Mouse (Mus musculus) layer of hippocampus, postnatal 14 days (tissue): Measurements from ENCODE around the gene Trim61. TPM values are rescaled to one million over a fixed set of nuclear protein-coding genes. Genes with fewer than 3 reads are reported as not detected.
"Not testable (repeated sequence)": the region's sequence is repeated elsewhere in the genome, so short reads cannot be mapped to it uniquely, and the experiment has no call there.

Experiments used
- DNase-seq, 2 experiments: peaks; one replicate each; pipeline ENCODE4 v3.0.0; 2021 to 2022; ENCODE audit warnings: low spot score in 2 of 2, mixed read lengths in 1 of 2
- long read RNA-seq, 2 experiments: library from polyadenylated mRNA; stranded (forward); transcript quantifications; one replicate each; pipeline ENCODE4 v2.0.0; 2021
- total RNA-seq, 2 experiments: library from RNA; stranded (reverse); gene quantifications; 2 replicates each; pipeline ENCODE4 v1.2.3; 2021

Trim61 gene
- not detected for total RNA-seq
- long read RNA-seq, experiment 1, result 0 reads
- long read RNA-seq, experiment 2, result 0 reads

DNA sequence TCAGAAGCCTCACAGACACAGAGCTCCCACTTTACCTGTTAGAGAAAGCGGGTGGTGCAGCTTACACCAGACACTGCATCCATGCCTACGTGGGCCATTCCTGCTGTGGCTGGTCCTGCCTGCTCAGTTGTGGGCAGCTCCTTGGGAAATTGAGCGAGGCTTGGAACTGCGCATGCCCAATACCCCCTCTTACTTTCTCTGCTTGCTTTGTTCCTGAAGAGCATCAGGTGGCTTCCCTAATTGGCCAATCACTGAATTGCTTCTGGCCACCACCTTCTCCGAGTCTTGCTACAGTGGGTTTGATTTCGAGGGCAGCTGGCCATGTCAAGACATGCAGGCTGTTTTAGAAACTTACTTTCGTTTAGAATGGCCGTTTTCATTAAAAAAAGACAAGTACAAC, at the start of gene Trim61, which contains the start of gene Trim60:
TSS of gene Trim61 (minus strand) at position 101 of the 400 bp plus-strand sequence.
TSS of gene Trim60 (minus strand) at position 162 of the 400 bp plus-strand sequence.
- DNase-seq, result no peak

DNA sequence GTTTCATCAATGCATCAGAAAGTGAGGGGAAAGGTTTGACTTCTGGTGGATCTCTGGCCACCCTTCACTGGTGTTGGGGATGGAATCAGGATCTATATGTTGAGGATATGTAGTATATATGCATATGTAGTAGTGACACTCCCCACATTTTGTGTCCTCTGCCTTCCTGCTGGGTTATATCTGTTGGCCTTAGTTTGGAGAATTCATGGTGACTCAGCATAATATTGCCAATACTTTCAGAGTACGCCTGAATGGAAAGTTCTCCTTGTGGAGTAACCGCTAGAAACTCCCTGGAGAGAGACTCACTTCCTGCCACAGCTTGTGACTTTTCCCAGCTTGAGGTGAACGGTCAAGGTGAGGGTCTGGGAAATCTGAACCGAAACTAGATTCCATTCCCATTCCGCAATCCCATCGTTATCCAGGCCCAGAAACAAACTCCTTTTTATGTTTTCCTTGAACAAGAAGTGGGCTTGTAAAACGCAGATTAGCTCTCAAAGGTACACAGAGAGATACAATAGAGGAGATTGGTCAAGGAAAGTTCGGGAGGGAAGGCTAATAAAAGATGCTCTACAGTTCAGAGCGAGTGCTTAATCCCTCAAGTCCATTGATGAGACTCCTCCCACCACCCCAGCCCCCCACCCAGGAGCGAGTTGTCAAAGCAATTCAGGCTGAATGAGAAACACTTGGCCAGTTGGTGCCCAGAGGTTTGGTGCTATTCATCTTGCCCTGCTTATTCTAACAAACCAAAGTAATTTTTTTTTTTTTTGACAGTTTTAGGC, 49.6 kb upstream of the Trim61 start:
- no peak for DNase-seq

DNA sequence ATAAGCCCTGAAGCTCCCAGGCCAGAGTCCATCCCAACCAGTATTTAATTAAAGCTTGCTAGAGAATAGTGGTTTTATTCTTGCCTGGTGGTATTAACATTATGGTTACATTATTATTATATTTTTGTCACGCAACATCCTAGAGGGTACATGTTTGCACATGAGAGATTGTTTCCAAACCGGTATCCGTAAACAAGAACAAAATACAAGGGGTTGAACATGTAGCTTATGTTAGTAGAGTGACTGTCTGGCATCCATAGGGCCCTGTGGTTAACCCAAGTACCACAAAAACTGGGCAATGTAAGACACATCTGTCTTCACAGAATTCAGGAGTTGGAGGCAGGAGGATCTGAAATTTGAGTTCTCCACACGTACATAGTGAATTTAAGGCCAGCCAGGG, 48.7 kb upstream of the Trim61 start:
- DNase-seq, result no peak

DNA sequence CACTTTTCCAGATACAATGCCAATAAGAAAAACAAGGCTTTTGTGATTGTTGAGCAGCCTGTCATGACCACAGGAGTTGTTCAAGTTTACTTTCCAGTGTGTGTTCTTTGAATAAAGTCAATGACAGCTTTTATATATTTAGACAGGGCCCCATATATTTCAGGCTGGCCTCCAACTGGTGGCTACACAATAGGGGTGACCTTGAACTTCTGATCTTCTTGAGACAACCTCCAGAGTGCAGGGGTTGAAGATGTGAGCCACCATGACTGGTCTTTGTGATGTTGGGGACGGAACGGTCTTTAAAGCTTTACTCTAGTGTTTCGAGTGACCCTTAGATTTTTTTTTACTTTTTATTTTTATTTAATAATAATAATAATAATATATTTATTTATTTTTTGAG, 47.3 kb upstream of the Trim61 start:
- DNase-seq, result no peak

DNA sequence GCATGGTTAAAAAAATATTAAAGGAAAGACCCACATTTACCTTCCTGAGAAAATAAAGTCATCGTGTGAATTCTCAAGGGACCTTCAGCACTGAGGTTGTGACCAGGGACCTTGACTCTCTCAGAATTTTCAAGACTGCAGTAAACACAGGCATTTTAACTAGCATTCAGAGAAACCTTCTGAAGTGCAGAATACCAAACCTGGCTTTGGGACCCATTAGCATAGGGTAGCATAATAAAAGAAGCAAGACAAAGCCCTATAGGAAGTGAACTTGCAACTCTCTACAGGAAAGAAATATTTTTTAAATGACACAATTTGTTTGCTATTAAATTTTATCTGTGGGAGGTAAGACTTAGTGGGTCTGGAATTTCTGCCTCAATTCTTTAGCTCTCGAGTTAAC, 45.7 kb upstream of the Trim61 start:
- no peak for DNase-seq

DNA sequence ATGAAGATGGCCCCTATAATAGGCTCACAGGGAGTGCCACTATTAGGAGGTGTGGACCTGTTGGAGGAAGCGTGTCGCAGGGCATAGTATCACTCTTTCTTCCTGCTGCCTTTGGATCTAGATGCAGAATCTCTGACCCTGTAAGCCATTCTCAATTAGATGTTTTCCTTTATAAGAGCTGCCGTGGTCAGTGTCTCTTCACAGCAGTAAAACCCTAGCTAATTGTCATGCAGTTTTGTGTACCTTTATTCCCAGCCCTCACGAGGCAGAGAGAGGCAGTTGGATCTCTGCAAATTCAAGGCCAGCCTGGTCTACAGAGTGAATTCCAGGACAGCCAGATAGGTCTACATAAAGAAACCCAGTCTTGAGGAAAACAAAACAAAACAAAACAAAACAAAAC, 43.9 kb upstream of the Trim61 start:
- DNase-seq, result no peak

DNA sequence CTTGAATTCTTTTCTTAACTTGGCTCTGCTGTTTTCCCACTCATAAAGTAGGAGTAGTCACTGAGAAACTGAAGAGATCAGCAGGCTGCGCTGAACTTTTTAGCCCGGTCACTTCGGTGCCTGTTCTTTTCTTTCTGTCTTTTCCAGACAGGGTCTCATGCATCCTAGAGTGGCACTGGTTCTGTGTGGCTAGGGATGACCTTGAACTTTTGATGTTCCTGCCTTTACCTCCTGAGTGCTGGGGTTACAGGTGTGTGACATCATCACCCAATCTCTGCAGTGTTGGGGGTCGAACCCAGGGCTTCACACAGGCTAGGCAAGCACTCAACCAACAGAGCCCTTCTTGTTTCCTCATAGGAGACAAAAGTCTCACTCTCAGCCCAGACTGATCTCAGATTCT, 38.4 kb upstream of the Trim61 start:
- DNase-seq, result no peak

DNA sequence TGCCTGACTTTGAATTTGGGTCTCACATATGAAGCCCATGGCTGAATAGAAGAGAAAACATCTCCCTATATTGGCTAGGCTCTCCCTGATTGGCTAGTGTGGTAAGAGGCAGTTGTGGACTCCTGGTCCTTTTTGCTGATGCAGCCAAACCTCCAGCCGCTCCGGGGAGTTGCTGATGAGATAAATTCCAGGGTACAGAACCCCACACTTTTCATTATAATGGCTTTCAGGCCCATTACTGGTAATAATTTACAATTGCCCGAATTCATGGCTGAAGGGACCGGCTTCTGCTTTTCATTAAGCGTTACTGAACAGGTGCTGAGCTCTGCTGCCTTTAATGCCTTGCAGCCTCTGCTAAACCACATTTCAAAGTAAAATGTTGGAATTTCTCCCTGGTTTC, 35.6 kb upstream of the Trim61 start:
- no peak for DNase-seq

DNA sequence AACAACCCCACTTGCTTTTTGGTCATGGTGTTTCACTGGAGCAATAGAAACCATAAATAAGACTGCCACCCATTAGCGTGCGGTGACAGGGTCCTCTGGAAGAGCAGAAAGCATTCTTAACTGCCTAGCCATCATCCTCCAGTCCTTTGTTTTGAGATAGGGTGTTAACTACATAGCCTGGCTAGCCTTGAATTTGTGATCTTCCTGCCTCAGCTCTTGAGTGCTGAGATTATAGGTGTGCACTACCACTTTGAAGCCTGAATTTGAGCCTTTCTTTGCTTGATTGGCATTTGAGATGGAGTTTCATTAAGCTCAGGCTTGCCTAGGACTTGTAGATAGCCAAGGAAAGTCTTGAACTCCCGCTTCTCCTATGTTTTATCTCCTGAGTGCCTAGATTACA, 35.2 kb upstream of the Trim61 start:
- no peak for DNase-seq

DNA sequence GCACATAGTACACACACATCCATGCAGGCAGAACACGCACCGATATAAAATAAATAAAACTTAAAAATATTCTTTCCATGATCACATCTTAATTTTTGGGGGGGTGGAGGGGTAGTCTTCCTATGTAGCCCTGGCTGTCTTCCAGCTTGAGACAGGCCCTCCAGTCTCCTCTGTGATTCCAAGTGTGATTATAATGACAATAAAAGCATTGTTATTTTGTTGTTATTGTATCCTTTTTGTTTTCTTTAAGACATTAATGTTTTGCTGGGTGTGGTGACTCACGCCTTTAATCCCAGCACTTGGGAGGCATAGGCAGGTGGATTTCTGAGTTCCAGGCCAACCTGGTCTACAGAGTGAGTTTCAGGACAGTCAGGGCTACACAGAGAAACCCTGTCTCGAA, 29.5 kb upstream of the Trim61 start:
- no peak for DNase-seq

DNA sequence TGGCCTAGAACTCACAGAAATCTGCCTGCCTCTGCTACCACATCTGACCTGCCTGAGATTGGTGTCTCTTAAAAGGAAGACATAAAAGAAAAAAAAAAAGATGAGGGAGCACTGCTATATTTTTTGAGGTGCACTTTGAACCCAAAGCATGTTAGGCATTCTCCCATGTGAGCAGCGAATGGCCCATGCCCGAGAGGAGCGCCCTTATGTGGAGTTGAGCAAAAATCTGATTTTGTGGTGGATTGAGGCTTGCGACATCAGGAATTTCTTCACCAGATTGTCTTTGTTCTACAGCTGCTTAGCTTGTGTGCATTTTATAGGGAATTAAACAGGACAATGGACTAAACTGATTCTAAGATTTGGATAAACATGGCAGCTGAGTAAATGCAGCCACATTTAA, 28.9 kb upstream of the Trim61 start:
- no peak for DNase-seq

DNA sequence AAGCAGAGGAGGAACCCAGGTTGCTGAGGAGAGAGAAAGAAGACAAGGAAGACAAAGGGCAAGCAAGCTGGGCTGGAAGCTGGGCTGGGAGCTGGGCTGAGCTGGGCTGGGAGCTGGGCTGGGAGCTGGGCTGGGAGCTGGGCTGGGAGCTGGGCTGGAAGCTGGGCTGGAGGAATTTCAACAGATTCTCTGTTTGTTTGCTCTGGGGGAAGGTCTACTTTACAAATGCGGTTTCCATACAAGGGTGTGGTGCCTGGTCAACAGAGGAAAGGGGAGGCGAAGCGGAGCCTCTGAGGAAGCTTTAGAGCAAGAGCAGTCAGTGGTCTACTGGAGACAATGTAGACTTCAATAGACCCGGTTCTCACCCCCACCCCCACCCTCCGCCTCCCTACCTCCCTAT, 28.2 kb upstream of the Trim61 start:
- DNase-seq, result no peak

DNA sequence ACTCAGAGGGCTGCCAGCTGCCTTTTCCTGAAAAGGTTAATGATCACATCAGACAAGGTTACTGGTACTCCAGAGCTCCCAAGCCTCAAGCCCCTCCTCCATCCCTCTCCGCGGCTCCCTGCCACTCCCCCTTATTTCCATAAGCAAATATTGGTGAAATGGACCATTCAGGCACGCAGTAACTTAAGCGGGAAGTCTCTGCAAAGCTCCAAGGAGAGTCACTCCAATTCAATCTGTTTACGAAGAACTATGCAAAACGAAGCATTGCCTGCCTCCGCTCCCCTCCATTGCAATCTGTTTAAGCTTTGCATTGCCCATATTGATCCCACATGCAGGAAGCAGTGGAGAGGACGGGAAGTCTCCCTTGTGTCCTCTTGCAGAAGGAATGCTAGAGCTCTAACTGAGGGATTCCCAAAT, 18.8 kb upstream of the Trim61 start, which contains the start of gene Apela:
TSS of gene Apela (minus strand) at position 220 of the 417 bp plus-strand sequence.
- DNase-seq, result peak in 1 of 2 experiments; percentile 20

DNA sequence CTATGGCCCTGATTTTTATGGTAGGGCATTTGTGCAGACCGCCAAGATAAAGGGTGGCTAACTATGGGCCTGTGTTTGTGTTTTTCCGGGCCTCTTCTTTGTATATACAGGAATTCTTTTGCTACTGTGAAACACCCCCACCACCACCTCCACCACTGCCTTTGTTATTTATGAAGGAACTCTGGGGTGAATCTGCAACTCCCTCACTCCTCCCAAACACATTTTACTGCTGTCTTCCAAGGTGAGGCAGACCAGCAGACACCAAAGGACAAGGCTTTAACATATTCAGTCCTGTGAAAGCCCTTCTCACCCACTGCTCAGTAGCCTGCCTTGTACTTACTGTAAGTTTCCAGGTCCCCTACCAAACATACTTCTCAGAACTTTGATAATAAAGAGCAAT, 15.8 kb upstream of the Trim61 start:
- DNase-seq, result no peak

DNA sequence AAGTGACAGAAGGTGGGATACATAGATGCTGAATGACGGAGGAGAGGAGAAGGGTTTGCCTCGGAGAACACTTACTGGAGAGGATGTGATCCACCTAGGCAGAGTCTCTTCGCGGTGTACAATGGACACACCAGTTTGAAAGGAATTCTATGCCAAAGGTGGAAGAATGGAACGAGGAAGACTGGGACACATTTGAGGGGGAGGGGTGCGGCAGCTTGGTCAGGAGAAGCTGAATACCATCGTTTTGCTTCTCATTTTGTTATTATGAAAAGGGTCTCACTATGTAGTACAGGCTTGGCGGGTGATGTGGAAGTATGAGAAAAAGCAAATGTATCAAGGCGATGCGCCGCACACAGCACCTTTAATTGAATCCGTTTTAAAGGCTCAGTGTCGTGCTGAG, 14.7 kb upstream of the Trim61 start:
- DNase-seq, result no peak

DNA sequence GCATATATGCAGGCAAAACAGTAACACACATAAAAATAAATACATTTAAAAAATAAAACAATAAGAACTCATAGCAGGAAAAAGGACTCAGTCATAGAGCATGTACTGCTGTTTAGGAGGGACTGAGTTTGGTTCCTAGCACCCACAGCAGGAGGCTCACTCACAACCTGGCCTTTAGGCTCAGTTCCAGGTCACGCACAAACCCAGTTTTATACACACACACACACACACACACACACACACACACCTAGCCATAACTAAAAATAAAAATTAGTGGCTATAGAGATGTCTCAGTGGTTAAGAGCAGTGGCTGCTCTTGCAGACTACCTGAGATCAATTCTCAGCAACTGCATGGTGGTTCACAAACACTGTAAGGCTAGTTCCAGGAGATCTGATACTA, 13.8 kb upstream of the Trim61 start:
- DNase-seq, result no peak

DNA sequence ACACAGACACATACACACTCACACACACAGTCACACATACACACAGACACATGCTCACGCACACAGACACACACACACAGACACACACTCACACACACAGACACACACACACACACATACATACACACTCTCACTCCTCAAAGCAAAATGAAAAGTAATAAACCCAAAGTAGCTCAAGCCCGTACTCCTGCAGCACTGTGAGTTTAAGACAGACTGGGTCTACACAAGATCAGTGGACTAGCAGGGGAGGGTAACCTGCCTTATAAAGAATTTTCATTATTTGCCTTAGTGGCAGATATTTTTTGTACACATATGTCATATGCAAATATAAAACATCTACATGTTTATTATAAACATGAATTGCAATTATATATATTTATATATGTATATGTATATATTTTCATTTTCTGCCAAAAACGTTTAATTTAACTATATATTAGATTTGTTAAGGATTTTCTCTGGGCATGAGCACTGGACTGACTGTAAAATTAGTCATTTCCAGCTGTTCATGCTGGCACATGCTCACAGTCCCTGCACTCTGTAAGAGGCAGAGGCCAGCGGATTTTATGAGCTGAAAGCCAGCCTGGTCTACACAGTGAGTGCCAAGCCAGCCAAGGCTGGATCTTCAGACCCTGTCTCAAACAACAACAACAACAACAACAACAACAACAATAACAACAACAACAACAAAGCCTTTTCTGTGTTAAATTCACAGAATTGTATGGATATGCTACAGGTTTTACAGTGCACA, 12.6 kb upstream of the Trim61 start:
- DNase-seq, result no peak

DNA sequence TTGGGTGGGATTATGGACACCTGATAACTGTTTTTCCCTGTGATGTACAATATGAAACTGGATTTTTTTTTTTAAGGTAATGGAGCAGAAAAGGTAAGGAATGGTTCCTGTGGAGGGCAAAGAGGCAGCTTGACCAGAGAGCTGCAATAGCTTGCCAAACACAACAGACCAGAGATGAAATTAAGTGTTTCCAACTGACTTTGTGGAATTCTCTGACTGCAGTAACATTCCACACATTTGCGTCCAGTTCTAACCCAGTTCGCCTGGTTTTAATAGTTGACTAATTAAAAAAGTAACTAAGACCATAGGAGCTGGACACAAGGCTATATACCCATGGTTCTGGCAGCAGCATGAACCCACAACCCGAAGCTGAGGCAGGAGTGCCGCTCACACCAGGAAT, 11.5 kb upstream of the Trim61 start:
- no peak for DNase-seq

DNA sequence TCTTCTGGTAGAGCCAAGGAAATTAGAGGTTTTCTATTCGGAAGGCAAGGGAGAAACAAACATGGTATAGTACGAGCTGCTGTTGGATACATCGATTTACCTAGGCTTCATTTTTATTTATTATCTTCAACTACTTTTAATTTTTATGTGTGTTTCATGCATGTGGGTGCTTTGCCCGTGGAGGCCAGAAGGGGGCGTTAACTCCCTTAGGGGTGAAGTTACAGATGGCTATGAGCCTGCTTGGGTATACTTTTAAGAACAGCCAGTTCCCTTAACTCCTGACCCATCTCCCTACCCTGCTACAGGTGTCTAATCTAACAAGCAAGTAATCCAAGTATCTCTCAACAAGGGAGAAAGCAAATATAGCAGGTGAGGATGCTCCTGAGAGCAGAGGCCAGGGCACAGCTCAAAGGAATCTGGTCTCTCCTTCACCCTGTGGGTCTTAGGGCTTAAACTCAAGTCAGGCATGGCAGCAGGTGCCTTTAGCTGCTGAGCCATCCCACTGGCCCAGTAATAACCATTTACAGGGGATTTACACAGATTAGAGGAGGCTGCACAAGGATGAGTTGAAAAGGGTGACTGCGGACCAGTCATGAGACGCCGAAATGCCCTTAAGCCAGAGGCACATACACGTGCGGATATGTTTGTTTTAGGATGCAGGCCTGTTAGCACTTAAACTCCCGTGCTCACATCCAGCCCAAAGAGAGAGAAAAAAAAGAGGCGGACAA, 10.8 kb upstream of the Trim61 start:
- no peak for DNase-seq

DNA sequence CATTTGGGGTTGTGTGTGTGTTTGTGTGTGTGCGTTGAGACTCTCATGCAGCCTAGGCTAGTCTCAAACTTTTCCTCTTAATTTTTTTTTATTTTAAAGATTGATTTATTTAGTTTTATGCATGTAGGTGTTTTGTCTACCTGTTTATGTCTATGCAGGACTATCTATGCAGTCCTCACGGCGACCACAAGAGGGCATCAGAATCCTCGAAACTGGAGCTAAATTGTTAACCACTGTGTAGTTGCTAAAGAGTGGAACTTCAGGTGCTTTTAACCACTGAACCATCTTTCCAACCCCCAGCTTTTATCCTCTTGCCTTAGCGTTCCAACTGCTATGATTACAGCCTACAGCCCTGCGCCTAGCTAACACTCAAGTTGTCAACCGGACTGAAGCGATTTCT, 4.2 kb upstream of the Trim61 start:
- peak; percentile 67 to 71 for DNase-seq

DNA sequence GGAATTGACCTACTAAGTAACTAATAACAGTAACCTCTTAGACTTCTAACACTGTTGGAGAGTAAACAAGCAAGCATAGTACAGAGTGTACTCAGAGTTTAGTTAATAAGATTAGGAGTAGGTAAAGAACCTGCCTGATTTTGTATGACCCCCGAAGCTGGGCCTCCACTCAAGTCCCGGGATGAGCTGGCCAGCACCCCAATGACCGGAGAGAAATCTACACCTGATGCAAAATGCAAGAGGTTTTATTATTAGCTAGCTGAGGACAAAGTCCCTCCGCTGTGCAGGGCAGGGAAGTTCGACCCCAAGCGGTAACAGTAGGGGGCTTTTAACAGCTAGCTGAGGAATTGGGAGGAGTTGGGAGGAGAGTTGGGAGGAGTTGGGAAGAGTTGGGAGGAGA, 10.7 kb downstream of the Trim61 start:
- DNase-seq, result not testable (repeated sequence)
